Mouse (Mus musculus) right cerebral cortex, postnatal 10 days (tissue): Measurements from ENCODE around the gene Macrod2.

Experiments used
- DNase-seq, 2 experiments: peaks; one replicate each; pipeline ENCODE4 v3.0.0; 2021; ENCODE audit warnings: low spot score in 2 of 2

The Macrod2 gene

DNA sequence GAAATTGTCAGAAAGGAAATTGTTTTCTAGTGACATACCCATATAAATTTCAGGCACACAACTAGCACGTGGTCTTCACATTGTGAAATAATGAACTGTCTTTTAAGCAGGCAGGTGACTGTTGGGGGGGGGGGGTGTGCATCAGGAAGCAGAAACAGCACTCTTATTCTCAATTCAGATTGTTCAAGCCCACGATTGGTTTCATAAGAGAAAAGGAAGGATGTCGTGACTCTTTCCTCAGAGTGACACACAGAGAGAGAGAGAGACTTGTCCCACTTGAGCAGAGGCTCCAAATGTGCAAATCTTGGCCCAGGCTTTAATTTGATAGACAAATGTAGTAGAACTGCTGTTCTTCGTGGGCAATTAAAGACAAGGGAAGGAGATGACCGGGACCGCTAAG lies 516.4 kb downstream of the Macrod2 start:
- DNase-seq: no peak

DNA sequence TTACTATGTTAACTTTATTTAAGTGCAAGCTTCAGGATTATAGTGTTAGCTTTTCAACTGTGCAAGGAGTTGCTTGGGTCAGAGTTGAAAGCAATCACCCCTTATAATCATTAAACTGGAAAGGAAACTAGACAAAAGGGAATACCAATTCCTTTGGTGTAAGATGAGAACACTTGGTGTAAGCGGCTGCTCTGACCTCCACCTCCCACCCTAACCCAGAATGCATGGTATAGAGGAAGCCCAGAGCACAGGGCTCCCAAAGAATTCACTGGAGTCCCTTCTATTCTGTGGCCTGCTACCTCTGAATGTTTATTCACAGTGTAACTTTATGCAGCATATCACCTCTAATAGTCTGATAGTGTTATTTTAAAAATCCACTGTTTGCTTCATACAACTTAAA lies 517.1 kb downstream of the Macrod2 start:
- no peak for DNase-seq

DNA sequence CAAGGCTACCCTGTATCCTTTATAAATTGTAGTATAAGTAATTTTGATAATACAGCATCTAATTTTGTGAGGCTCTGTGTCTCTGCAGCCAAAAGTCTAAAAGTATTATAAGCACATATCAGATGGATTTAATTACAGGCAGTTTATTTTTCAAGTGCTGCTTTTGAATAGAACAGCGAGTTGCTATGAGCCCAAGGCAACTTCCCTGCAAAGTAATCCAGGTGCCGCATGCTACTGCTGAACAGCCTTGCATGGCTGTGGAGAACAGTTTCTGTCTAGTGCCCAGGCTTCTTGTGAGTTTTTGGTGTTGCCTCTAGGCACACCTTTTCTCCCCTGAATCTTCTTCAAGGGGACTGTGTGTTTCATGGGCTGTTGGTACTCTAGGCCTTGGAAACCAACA lies 517.8 kb downstream of the Macrod2 start:
- DNase-seq: no peak

DNA sequence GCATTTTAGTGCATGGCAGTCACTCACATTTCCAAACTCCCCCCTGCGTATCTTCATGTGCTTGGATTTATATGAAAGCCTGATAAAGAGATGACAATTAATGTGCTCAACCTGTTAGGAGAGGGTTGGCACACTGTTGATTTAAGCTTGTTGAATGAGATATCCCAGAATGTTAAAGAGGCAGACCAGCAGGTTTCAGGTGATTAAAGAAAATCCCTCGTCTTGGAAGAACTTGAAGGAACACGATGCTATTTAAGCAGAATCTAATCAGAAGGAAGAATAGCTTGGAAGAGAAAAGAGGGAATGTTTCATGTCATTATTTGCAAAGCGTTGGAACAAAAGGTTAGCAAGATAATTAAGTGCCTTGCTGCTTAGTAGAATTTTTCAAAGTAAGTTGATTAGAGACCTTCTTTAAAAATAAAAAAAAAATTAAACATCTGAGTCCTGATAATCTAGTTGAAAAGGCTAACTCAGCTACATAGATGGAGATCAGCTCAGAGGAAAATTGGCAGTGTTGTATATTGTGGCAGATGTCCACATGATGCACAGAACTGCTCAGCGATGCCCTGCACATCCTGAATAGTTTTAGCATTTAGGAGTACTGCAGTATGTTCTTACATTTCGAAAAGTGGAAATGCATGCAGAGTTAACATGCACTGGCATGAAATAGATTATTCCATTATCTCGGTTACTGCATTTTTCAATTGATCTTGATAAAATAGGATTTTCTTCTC lies 518.7 kb downstream of the Macrod2 start:
- DNase-seq: no peak

DNA sequence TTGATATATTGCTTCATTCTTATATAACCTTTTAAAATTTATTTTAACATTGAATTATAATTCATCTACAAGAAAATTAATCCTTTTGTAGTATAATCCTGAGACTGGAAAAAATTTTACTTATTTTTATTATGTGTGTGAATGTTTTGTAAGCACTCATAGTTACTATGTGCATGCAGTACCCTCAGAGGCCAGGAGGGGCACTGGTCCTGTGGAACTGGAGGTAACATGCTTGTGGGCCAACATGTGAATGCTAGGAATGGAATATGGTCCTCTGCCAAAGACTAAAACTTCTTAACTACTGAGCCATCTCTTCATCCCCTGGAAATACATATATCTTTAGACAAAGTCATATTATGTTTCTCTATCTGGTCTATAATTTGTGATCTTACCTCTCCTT lies 531.8 kb downstream of the Macrod2 start:
- no peak for DNase-seq

DNA sequence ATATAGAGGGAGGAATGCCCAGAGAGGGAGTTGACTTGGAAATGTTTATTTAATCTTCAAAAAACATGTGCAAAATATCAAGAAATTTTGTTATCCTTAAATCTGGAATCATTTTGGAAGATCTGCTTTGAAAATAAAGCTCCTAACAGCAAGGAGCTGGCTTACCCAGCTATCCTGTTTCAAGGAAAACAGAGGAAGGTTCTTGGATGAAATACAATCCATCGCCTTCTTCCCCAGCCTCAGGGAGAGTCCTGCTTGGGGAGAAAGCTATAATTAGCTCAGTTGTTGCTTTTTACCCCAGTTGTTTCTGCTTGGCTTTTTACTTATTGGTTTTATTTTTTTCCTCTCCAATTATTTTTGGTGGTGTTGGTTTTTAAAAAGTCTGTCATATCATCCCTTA lies 539.4 kb downstream of the Macrod2 start:
- no peak for DNase-seq

DNA sequence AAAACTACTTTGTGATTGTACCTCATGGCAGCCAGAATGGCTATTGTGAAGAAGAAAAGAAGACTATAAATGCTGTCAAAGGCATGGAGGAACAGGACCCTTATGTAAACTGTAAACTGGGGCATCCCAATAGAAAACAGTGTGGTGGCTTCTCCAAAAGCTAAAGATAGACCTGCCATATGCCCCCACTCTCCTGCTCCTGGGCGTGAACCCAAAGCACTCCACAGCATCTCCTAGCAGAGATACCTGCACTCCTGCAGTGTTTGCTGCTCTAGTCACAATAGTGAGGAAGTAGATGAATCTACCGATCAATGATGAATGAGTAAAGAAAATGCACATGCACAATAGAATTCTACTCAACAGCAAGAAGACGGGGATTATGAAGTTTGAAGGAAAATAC lies 554.4 kb downstream of the Macrod2 start:
- no peak for DNase-seq

DNA sequence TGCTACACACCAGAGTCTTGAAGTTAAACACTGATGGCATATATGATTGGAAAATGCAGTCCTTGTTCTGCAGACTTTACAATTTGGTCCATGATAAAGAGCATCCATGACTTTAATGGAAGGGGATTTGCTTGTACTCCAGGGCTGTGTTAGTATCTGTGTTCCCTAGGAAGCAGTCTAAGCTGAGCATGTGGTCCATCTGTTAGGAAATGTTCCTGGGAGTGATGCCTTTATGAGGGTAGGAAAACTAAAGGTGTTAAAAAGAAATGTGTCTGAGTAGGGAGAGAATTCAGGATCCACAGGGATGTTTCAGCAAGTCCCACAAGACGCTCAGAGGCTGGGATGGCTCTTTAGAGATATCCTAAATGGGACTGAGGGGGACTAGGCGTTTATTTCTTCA lies 564.1 kb downstream of the Macrod2 start:
- DNase-seq: no peak

DNA sequence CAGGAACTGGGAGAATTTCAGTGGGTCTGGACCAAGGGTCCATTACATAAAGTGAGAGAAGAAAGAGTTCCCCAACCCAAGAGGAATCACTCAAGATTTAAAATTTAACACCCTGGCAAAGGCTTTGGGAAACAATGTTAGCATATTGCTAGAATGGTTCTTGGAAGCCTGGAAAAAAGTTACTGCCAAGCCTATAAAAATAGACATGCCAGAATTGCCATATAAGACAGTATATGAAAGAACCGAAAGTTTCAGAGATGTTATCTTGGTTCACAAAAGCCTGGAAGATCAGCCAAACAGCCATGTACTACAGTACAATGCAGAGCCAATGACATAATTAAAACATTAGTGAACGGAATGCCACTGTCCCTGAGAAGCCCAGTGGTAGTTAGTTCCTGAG lies 575.1 kb downstream of the Macrod2 start:
- DNase-seq: no peak

DNA sequence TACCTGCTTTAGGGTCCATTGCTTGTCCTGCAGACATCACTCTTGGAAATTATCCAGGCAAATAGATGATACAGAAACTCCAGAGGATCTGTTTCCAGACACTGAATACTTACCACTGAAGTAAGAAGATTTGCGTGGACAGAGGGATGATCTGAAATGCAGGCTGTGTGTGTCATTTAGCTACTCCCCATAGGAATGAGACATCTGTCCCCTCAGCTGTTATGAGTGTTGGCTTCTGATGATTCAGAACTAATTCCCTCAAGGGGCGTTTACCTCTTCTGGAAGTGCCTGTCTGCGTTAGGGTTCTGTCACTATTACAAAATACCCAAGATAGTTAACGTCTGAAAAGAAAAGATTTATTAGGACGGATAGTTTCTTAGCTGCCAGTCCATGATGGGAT lies 576.7 kb downstream of the Macrod2 start:
- DNase-seq: no peak

DNA sequence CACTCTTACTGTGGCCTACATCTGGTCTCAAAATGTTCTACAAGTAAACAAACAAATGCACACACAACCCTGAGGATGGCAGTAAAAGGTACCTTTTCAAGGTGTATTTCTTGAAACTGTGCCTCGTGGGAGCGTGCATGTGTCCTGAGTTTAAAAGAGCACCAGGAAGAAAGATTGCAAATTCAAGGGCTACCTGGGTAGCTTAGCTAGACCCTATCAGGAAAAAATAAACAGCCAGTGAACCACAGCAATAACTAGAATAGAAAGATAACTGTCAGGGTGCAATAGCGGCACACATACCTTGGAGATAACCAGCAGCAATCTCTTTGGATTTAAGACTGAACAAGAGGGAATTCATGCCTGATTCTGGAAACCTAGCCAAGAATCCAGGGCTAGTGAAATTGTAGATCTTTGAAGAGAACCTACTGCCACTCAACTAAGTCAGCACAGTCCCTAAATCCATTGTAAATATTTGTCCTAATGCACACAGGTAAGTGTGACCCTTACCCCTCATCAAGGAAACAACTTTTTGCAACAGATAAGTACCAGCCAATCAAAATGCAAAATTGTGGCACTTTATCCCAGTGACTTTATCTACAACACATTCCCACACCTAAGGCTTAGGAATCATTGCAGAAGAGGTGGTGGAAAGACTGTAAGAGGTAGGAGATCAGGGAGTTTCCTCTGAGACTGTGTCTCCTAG lies 590.7 kb downstream of the Macrod2 start:
- no peak for DNase-seq

DNA sequence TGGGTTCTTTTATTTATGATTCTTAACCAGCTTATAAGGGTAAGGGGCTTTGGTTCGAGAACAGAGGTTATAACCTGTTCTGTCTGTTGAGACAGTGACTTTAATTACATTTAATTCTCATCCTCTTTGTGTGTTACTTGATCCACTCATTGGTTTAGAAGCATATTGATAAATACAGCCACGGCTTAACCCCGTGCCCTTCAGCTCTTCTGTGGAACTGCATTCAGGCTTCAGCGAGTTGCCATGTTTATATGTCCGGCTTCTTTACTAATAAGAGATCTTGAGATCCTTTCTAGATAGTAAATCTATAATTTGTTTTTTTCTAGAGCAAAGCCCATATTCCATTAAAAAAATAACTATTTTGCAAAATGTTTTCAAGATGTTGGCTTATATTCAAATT lies 608.7 kb downstream of the Macrod2 start:
- DNase-seq: no peak

DNA sequence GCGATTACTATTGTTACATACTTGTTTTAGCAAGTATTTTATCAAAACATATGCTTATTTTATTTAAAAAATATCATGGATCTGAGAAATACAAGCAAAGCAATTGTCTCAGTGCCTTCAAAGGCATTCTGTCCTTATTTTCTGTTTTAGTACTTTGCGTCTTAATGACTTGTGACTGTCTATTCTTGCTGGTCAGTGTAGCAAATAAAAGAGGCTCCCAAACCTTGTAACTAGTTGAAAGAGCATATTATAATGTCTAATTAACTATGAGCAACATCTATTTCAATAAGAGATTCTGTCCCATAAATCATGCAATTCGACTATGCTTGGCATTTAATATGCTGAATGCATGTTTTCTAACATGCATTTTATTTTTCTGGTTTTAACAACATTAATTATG lies 609.2 kb downstream of the Macrod2 start:
- no peak for DNase-seq

DNA sequence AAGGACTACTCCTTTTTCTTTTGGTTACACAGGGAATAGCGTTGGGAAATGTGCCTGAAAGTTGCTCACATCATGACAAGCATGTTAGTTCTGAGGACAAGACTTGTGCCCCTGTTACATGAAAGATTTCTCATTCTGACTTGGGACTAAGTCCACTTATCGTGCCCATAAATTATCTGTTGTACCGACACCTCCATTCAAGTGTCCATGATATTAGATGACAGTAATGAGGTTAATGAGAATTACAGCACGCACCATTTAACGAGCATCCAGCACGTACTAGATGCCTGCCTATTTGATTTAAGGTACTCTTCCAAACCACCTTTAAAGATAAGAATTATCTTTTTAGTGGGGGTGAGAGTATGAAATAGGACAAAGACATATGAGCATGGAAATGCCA lies 610.5 kb downstream of the Macrod2 start:
- no peak for DNase-seq

DNA sequence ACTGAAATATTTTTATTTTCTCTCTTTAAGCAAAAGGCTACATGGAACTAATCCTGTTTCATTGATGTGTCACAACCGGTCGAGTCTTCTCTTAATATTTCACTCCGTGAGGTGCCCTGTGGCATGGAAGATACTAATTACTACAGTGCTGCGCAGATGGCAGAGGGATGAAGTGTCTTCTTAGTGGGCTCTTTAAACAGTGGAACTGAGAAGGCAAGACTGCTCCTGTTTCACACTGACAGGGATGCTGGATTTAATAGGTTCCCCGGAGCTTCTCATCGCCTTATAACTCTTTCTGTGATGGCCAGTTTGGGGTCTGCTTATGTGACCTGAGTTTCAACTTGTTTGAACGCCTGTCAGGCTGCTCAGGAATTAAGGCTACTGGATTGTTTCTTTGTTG lies 612.6 kb downstream of the Macrod2 start:
- no peak for DNase-seq

DNA sequence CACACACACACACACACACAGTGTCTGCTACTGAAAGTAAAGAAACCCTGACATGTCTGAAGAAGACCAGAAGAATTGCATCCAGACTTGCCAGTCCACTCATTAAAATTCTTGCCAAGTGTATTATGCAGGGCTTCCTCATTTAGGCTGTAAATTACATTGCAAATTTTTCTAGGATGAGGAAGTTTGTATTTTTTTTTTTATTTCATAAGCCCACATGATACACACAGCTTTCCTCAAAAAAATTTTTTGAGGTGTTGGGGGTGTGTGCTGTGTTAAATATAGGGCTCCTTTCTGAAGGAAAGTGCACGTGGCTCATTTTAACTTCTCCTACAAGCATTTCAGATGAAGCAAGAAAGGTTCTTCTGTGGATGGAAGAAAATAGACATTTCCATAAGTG lies 613.3 kb downstream of the Macrod2 start:
- DNase-seq: no peak

DNA sequence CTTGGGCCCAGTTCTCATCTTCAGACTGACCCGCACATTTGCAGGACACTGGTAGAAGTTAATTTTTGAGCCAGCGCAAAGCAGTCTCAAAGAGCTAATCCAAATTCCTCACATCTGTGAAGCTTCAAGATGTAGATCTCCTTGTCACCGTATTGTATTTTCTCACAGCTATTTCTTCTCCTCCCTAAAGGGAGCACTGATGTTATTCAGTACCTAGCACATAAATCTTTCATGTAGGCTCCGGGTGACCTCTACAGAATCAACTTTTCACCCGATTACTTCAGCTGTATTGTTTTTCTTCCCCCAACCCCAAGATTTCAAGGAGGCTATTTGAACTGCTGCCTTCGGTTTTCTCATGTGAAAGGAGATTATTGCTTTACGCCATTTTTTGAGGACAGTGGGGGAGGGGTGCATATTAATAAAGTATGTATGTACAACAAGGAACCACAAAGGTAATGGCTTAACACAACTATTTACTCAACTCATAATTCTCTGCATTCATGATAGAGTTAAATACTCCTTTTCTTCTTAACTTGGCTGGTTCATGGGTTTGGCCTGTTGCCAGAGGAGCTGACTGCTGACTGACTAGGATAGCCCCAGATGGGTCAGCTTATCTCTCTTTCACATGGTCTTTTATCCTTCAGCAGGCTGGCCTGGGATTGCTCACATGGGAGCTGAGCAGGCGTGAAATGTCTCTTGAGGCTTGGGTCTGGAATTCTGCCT lies 618.5 kb downstream of the Macrod2 start:
- DNase-seq: peak in 1 of 2 experiments; percentile 26

DNA sequence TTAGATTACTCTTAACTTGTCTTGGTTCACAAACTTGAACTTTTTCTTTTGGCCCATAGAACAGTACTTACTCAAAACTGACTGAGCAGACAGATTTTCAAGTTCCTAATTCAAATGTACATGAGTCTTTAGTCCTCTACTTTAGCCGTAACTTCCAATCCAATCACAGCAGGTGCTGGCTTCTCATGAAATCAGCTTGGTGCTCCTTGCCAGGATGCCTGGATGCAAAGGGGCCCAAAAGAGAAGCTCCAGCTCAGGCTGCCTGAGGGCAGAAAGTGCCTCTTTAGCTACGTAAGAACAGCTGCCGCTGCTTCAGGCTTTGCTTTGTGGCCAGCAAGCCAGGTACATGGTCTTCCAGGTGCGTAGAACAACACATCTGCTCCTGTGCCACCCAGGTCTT lies 627.9 kb downstream of the Macrod2 start:
- no peak for DNase-seq

DNA sequence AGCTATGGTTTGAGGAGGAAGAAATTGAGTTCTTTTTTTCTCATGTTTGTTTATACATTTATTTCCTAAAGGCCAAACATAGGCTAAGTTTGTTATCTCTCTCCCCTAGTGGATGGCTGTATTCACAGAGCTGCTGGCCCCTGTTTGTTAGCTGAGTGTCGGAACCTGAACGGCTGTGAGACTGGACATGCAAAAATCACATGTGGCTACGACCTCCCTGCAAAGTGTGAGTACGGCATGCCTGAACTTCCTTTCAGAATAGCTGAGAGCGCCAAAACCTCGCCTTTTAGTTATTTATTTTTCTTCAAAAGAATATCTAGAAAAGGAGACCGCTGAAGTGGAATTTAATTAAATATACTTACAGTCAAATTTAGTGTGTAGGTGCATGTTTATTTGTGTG lies 628.8 kb downstream of the Macrod2 start:
- no peak for DNase-seq

DNA sequence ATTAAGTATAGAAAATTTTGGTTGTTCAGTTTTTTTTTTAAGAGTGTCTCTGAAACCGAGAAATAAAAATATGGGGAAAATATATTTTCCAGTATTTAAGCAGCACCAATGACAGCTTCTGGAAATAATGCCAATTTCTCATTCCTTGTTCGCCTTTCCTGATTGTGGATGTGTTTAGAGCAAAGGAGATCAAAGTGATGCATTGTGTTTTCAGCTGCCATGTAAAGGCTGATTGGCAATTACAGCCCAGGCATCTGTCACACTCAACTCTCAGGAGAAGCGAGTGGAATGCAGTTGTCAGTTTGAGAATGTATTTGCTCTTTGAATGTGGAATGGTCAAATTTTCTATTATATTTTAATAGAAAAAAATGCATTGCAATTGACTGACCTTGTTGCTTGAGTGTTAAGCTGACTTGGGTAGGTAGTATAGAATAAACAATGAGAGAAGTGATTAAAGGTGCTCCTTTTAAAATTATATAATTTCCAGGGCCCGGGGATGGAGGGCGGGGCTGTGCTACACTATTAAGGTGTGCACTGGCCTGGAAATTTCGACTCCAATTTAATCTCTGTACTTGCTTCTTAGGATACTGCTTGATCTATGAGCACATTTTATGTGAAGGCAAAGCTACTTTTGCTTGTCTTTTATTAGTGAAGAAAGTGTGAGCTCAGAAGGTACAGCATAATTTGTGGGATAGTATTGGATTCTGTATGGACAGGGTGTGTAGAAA lies 629.4 kb downstream of the Macrod2 start:
- no peak for DNase-seq

DNA sequence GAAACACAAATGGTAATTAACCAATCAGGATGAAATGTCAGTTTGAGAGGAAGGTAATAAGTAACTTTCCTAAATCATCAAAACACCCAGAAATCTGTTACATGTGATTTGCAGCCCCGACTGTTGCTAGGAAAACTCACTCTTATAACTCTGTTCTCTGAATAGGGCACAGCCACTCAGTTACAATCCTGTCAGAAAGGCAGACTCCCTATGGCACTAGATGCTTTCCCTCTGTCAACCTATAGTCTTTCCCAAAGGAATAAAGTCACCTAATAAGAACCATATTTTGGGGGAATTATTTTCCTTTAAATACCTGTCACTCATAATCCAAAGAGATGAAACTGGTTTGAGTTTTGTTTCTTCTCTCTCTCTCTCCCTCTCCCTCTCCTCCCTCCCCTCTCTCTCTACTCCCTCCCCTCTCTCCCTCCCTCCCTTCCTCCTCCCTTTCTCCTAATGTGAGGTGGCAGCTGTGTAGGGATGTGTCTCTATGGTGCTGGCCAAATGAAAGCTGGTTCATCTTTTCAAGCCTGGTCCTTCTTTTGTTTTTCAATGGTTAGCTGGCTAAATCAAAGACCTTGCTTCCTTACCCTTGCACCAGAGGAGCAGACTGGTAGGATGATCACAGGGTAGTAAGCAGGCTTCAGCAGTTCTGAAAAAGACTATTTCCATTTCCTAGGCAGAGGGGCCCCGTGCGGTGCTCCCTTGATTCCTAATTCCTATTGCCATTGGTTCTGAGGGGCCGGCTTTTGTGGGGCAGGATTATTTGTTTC lies 661.8 kb downstream of the Macrod2 start:
- DNase-seq: no peak

DNA sequence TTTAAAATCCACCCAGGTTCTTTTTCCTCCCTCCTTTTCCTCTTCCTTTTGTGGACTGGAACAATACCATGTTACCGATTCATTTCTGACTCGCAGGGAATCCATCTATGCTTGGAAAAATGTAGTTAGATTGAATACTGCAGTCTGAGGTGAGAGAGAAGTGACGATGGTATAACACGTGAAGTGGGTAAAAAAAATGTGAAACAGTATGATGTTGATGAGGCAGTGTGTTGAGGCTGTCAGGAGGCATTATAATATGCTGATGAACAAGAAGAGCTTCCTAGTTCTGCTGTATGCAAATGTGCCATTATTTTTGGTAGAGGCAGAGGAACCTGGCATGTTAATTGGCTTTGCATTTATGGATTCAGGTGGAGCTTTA lies 662.3 kb downstream of the Macrod2 start:
- no peak for DNase-seq
